Comparison of ENCODE assay signal across 8 mouse cellular contexts in genomic region chr9:62838506-62839171, GRCm38 (mm10). TPM values are rescaled to one million over a fixed set of nuclear protein-coding genes. Genes with fewer than 3 reads are reported as not detected.
DNase-seq lines count a peak whose midpoint lies in the region; ATAC-seq and TF ChIP-seq lines count a peak whose summit lies in the region.

TSS of gene Cln6 (plus strand) at chr9:62838785.

- H3K4me2 ChIP-seq in heart, embryonic 12.5 days: peak within 1 kb of the TSS; percentile 95
- peak within 1 kb of the TSS; percentile 77 for H3K4me2 ChIP-seq in kidney, postnatal 0 days (ENCODE audit: low read length)
- H3K4me2 ChIP-seq in liver, embryonic 12.5 days: peak within 1 kb of the TSS; percentile 89

- peak; percentile 97 for DNase-seq in brain, adult 2 months (ENCODE audit: low read depth, low spot score)
- peak; percentile 99 for DNase-seq in kidney, postnatal 0 days (ENCODE audit: low spot score)
- peak; percentile 86 for DNase-seq in neural tube, embryonic 10.5 days (ENCODE audit: extremely low spot score, low spot score)
- DNase-seq in telencephalon, adult 2 months (ENCODE audit: low read depth, low spot score): peak; percentile 87

- H3K9ac ChIP-seq in heart, embryonic 12.5 days: peak within 1 kb of the TSS; percentile 94
- peak within 1 kb of the TSS; percentile 85 for H3K9ac ChIP-seq in kidney, postnatal 0 days (ENCODE audit: low read depth, low read length)
- H3K9ac ChIP-seq in liver, embryonic 12.5 days: peak within 1 kb of the TSS; percentile 94

- H3K4me1 ChIP-seq in heart, embryonic 12.5 days (replicated peaks): peaks cover 18% of the 10 kb centered on the region
- peaks cover 18% of the 10 kb centered on the region; the same call in 1 of the 2 replicates for H3K4me1 ChIP-seq in kidney, postnatal 0 days (replicated peaks; ENCODE audit: insufficient read depth, low read length)
- peaks cover 61% of the 10 kb centered on the region for H3K4me1 ChIP-seq in liver, embryonic 12.5 days

- H3K27me3 ChIP-seq in heart, embryonic 12.5 days (replicated peaks): no peaks in the 10 kb centered on the region
- no peaks in the 10 kb centered on the region for H3K27me3 ChIP-seq in kidney, postnatal 0 days (ENCODE audit: insufficient read depth, low read length)
- no peaks in the 10 kb centered on the region for H3K27me3 ChIP-seq in liver, embryonic 12.5 days (replicated peaks)

- TF ChIP-seq CTCF in kidney, postnatal 0 days (IDR thresholded peaks at IDR 0.05; ENCODE audit: low read depth): no peak

- no peaks in the 10 kb centered on the region for H3K9me3 ChIP-seq in heart, embryonic 12.5 days (replicated peaks)
- no peaks in the 10 kb centered on the region for H3K9me3 ChIP-seq in kidney, postnatal 0 days (replicated peaks; ENCODE audit: low read length)
- no peaks in the 10 kb centered on the region for H3K9me3 ChIP-seq in liver, embryonic 12.5 days (replicated peaks)

- H3K4me3 ChIP-seq in heart, embryonic 12.5 days: peak within 1 kb of the TSS; percentile 86
- peak within 1 kb of the TSS; percentile 64 for H3K4me3 ChIP-seq in kidney, postnatal 0 days (replicated peaks; ENCODE audit: low read depth, low read length)
- H3K4me3 ChIP-seq in liver, embryonic 12.5 days: peak within 1 kb of the TSS; percentile 76

- WGBS in heart, embryonic 12.5 days: 0% methylated on average over 48 of the region's 48 CpGs
- WGBS in kidney, postnatal 0 days: under 1% methylated on average over 48 of the region's 48 CpGs
- WGBS in liver, embryonic 12.5 days (ENCODE audit: insufficient replicate concordance): 2% methylated on average over 36 of the region's 48 CpGs

- H3K36me3 ChIP-seq in heart, embryonic 12.5 days: no peaks in the 10 kb centered on the region
- no peaks in the 10 kb centered on the region for H3K36me3 ChIP-seq in kidney, postnatal 0 days (ENCODE audit: insufficient read depth, low read length)
- H3K36me3 ChIP-seq in liver, embryonic 12.5 days: no peaks in the 10 kb centered on the region

- peak within 1 kb of the TSS; percentile 85 for H3K27ac ChIP-seq in heart, embryonic 12.5 days (ENCODE audit: poor library complexity, severe bottlenecking)
- H3K27ac ChIP-seq in kidney, postnatal 0 days: peak within 1 kb of the TSS; percentile 90
- H3K27ac ChIP-seq in liver, embryonic 12.5 days: peak within 1 kb of the TSS; percentile 90

- ATAC-seq in CD4-positive, CD25-positive, alpha-beta regulatory T cell, adult 4 months: peak; percentile 96
- ATAC-seq in erythroblast, adult 5-6 weeks (replicated peaks; ENCODE audit: low FRiP score, poor library complexity, severe bottlenecking): peak; percentile 92
- ATAC-seq in heart, embryonic 12.5 days (ENCODE audit: insufficient number of reproducible peaks, low FRiP score): peak; percentile 92
- peak; percentile 87 for ATAC-seq in kidney, postnatal 0 days (replicated peaks; ENCODE audit: low FRiP score, low read depth)
- peak; percentile 96 for ATAC-seq in liver, embryonic 12.5 days

RNA-seq across cellular contexts. Expression of gene Cln6, which starts in this region (rescaled TPM):
- 10 to 100 TPM in 1 of 2 experiments, 1 to 10 TPM in 1; 9.2 to 10.8 TPM for polyA plus RNA-seq in CD4-positive, CD25-positive, alpha-beta regulatory T cell, adult 4 months (2017; shearing (Covaris generic))
- total RNA-seq in erythroblast, adult 5-6 weeks (2015; ENCODE audit: low replicate concordance): 6.3 and 11.5 TPM in 2 replicates
- 3.9 and 11.3 TPM in 2 replicates for total RNA-seq in erythroblast, adult 5-6 weeks (2017; ENCODE audit: low replicate concordance)
- polyA plus RNA-seq in heart, embryonic 12.5 days (2016; fragmentation: Nextera tagmentation; extraction: Ambion mirVana): 19.6 and 21.6 TPM in 2 replicates
- polyA plus RNA-seq in kidney, postnatal 0 days (2015; fragmentation: Nextera tagmentation; extraction: Ambion mirVana): 26.8 and 26.9 TPM in 2 replicates
- 15.2 and 18.5 TPM in 2 replicates for polyA plus RNA-seq in liver, embryonic 12.5 days (2016; fragmentation: Nextera tagmentation; extraction: Ambion mirVana)

Comparison
In these comparisons a context has a peak if more than half of its experiments do, and no peak if none do; other contexts are left out.
1. Peak in every context shown above with its lines: DNase-seq, ATAC-seq, H3K4me3 ChIP-seq and H3K27ac ChIP-seq.